Mouse (Mus musculus) spleen, postnatal 36 days (tissue): ENCODE data around the gene Pja2.
"Not testable (repeated sequence)": the region's sequence is repeated elsewhere in the genome, so short reads cannot be mapped to it uniquely, and the experiment has no call there.

ENCODE experiments used
- DNase-seq, 2 experiments: peaks; one replicate each; pipeline ENCODE4 v3.0.0; 2022; ENCODE audit warnings: low spot score in 2 of 2, mixed read lengths in 1 of 2

Gene Pja2

GRCm38 (mm10) chr17:64281368-64281767 lies 50.3 kb downstream of the Pja2 start:
- DNase-seq = not testable (repeated sequence)

GRCm38 (mm10) chr17:64277649-64278212 lies 54.0 kb downstream of the Pja2 start:
- no peak for DNase-seq

DNA sequence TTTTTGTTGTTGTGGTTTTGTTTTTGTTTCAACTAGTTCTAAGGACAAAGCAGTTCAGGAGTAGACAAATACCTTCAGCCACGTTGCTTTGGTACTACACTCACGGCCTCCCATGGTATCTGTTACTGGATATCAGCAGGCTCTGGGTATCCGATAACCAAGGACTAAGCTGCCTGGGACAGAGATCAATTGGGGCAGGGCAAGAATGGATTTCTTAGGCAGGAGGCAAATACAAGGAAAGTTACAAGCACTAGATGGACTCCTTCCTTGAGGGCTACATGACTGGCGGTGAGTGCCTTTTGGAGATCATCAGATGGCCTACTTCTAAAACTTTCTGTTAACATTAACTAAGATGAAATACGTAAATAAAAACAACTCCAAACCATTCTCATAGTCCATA lies 55.0 kb downstream of the Pja2 start:
- DNase-seq = no peak

DNA sequence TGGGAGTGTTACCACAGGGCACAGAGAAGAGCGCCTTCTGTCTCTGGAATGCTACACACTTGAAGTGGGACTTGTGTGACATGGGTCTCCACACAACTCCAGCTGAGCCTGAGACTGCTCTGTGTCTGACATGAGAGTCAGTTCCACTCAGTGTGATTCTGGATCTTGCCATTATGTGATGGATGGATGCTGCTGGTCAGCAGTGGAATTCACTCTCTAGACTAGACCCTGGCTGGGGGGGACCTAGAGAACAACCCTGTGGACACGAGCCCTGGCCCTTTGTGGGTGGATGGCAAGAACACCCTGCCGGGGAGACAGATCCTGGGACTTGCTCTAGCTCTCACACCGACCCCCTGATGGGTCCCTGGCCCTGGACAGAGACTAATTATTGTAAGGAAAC lies 56.5 kb downstream of the Pja2 start:
- no peak for DNase-seq

- DNase-seq = no peak
Observed at GRCm38 (mm10) chr17:64274341-64275105, 57.2 kb downstream of the Pja2 start.

- no peak for DNase-seq
Observed at GRCm38 (mm10) chr17:64260571-64260970, 71.1 kb downstream of the Pja2 start.

DNA sequence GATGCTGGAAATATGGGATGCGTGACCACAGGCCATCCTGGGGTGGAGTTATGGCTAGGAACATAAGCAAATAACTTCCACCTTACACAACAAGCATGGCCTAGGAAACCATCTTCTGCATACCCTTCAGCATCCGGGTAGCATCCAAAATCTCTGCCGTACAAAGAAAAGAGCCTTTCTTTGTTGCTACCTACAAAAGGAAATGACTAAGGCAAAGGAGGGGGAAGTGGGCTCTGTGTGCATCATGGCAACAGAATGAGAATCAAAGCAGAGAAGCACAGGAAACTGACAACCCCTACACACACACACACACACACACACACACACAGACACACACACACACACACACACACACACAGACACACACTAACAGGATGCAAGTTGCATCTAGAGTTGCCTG lies 83.5 kb downstream of the Pja2 start:
- no peak for DNase-seq

- no peak for DNase-seq
Observed at GRCm38 (mm10) chr17:64242898-64243297, 88.8 kb downstream of the Pja2 start.

DNA sequence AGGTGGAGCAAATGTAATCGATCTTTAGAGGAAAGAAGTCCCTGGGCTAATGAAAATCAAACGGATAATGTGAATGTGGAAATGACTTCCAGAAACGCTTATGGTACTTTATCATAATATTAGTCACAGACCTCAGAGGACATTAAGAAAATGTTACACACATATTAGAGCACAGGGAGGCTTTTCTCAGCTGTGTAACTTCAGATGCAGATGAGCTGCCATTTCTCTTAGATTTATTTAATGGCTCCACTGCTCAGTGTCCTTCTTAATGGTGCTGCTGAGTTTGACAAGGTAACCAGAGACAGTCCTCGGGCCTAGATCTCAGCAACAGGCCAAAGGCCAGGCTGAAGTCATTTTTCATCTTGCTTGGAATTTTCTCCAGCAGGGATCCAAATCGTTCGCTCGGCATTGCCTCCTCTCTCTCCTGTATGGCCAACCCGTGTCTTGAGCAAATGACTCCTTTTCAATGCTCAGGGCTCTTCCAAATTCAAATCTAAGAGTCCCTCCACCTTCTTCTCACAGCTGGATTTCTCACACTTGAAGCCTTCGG lies 89.3 kb downstream of the Pja2 start:
- DNase-seq = no peak

- DNase-seq = no peak
Observed at GRCm38 (mm10) chr17:64241544-64242292, 90.0 kb downstream of the Pja2 start.

GRCm38 (mm10) chr17:64232134-64232533 lies 99.6 kb downstream of the Pja2 start:
- no peak for DNase-seq

- DNase-seq = not testable (repeated sequence)
Observed at GRCm38 (mm10) chr17:64231637-64232036, 100.1 kb downstream of the Pja2 start.

- DNase-seq = no peak
Observed at GRCm38 (mm10) chr17:64231172-64231571, 100.5 kb downstream of the Pja2 start.
